Mouse (Mus musculus) neural tube, embryonic 12.5 days (tissue): ENCODE data around the gene P2rx1. TPM values are rescaled to one million over a fixed set of nuclear protein-coding genes. Genes with fewer than 3 reads are reported as not detected.

Experiments
- ATAC-seq: fragments of 200-750 bp; cut with Nextera tagmentation; 2 replicates; pipeline ENCODE4 v1.8.0; 2017; ENCODE audit warnings: low read depth, mild to moderate bottlenecking, moderate TSS enrichment, moderate library complexity; ENCODE audit not compliant: low FRiP score
- H3K27ac ChIP-seq: fragments of 300-500 bp; sonication (generic); 2 replicates; pipeline ENCODE4 v1.5.1; 2016
- H3K27me3 ChIP-seq: fragments of 300-500 bp; sonication (generic); replicated peaks from 2 replicates; pipeline ENCODE4 v1.6.1; 2016; ENCODE audit warnings: mild to moderate bottlenecking
- H3K36me3 ChIP-seq: fragments of 300-500 bp; sonication (generic); 2 replicates; pipeline ENCODE4 v1.6.1; 2016; ENCODE audit warnings: mild to moderate bottlenecking
- H3K4me1 ChIP-seq: fragments of 300-500 bp; sonication (generic); 2 replicates; pipeline ENCODE4 v1.6.1; 2016
- H3K4me2 ChIP-seq: fragments of 300-500 bp; sonication (generic); replicated peaks from 2 replicates; pipeline ENCODE4 v1.6.1; 2016; ENCODE audit warnings: mild to moderate bottlenecking
- H3K4me3 ChIP-seq: fragments of 300-500 bp; sonication (generic); 2 replicates; pipeline ENCODE4 v1.5.1; 2016
- H3K9ac ChIP-seq: fragments of 300-500 bp; sonication (generic); 2 replicates; pipeline ENCODE4 v1.6.1; 2016; ENCODE audit warnings: mild to moderate bottlenecking
- H3K9me3 ChIP-seq: fragments of 300-500 bp; sonication (generic); 2 replicates; pipeline ENCODE4 v1.6.1; 2016; ENCODE audit warnings: mild to moderate bottlenecking
- WGBS: fragments of 180-500 bp; shearing (Covaris S2); methylation state at CpG from one replicate; pipeline ENCODE4 v1.1.7; 2016; 5-methylcytosine and 5-hydroxymethylcytosine counted together
- polyA plus RNA-seq: library from polyadenylated mRNA; unstranded; fragments of >200 nt; fragmentation: Nextera tagmentation; extraction: Ambion mirVana; gene quantifications from 2 replicates; pipeline ENCODE4 v1.2.1, GENCODE M21; 2016

P2rx1 gene
- polyA plus RNA-seq, 1 experiment from 2014 or later: 1.4 TPM

DNA sequence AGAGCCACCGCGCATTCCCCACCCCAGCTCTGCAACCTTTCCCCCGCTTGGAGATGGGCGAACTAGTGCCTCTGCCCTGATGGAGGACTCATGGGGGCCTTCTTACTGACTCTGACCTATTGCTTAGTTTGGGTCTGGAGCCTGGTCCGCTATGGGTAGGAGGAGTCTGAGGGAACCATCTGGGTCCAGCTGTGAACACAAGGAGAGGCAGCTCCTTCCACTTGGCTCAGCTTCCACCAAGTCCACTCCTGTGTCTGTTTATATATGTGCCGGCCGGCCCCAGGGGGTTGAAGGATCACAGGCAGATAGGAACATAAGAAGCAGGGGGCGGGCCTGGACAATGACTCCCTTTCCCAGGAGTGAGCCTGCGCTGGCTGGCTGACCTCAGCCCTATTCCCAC, 6.9 kb upstream of the P2rx1 start:
- Histone ChIP-seq H3K4me2 (no peak overlapping the region), H3K36me3 (no peaks in the 10 kb centered on the region), H3K4me3 (no peak overlapping the region), H3K9ac (no peak overlapping the region), H3K27me3 (no peaks in the 10 kb centered on the region), H3K27ac (no peak overlapping the region), H3K9me3 (no peaks in the 10 kb centered on the region), H3K4me1 (no peaks in the 10 kb centered on the region)
- 66% methylated on average over 9 of the region's 9 CpGs for WGBS
- ATAC-seq: no peak

- no peaks in the 10 kb centered on the region for H3K36me3 ChIP-seq
- WGBS: 93% methylated on average over 6 of the region's 6 CpGs
- no peak overlapping the region for H3K9ac ChIP-seq
Observed at GRCm38 (mm10) chr11:72996346-72996745, 2.6 kb upstream of the P2rx1 start.

DNA sequence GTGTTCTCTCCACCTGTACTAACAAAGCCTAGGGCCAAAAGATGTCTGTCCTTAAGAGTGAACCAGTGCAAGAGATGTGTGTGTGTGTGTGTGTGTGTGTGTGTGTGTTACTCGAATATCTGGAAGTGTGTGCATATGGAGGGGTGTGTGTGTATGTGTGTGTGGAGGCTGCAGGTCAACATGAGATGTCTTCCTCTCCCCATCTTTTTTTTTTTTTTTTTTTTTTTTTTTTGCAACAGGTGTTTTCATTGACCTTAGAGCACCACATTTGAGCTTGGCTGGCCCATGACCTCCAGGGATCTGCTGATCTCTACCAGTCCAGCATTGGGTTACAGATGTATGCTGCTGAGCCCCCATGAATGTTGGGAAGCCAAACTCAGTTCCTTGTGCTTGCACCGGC, 2.1 kb upstream of the P2rx1 start:
- Histone ChIP-seq H3K9ac (no peak overlapping the region), H3K9me3 (no peaks in the 10 kb centered on the region), H3K27ac (no peak overlapping the region), H3K36me3 (no peaks in the 10 kb centered on the region), H3K27me3 (no peaks in the 10 kb centered on the region), H3K4me2 (no peak overlapping the region), H3K4me1 (no peaks in the 10 kb centered on the region), H3K4me3 (no peak overlapping the region)
- no peak for ATAC-seq
- 87% methylated on average over 2 of the region's 2 CpGs for whole genome bisulfite sequencing

More at GRCm38 (mm10) chr11:72996346-72996745, 2.6 kb upstream of the P2rx1 start:
- Histone ChIP-seq H3K27ac (no peak overlapping the region), H3K4me1 (no peaks in the 10 kb centered on the region), H3K27me3 (no peaks in the 10 kb centered on the region), H3K9me3 (no peaks in the 10 kb centered on the region), H3K4me2 (no peak overlapping the region), H3K4me3 (no peak overlapping the region)
- ATAC-seq: no peak

GRCm38 (mm10) chr11:72997529-72998326, 1.2 kb upstream of the P2rx1 start:
- H3K9ac ChIP-seq: no peak overlapping the region
- no peaks in the 10 kb centered on the region for H3K36me3 ChIP-seq
- 73% methylated on average over 13 of the region's 13 CpGs for WGBS
- H3K27ac ChIP-seq: no peak overlapping the region
- H3K4me3 ChIP-seq: no peak overlapping the region
- no peak overlapping the region for H3K4me2 ChIP-seq
- no peaks in the 10 kb centered on the region for H3K4me1 ChIP-seq
- H3K9me3 ChIP-seq: no peaks in the 10 kb centered on the region
- no peaks in the 10 kb centered on the region for H3K27me3 ChIP-seq
- no peak for ATAC-seq

- WGBS: 14% methylated on average over 6 of the region's 6 CpGs
- no peak for ATAC-seq
- Histone ChIP-seq H3K4me3 (no peak overlapping the region), H3K27ac (no peak overlapping the region), H3K9me3 (no peaks in the 10 kb centered on the region), H3K4me2 (no peak overlapping the region), H3K27me3 (no peaks in the 10 kb centered on the region), H3K4me1 (no peaks in the 10 kb centered on the region), H3K36me3 (no peaks in the 10 kb centered on the region), H3K9ac (no peak overlapping the region)
Observed at GRCm38 (mm10) chr11:73001029-73001428, 2.1 kb downstream of the P2rx1 start.

- WGBS: 5% methylated on average over 2 of the region's 2 CpGs
- Histone ChIP-seq H3K4me1 (no peaks in the 10 kb centered on the region), H3K4me2 (no peak overlapping the region), H3K9ac (no peak overlapping the region), H3K4me3 (no peak overlapping the region), H3K9me3 (no peaks in the 10 kb centered on the region), H3K36me3 (no peaks in the 10 kb centered on the region), H3K27ac (no peak overlapping the region), H3K27me3 (peaks cover 5% of the 10 kb centered on the region; the same call in 1 of the 2 replicates)
- peak; percentile 61; the same call in 1 of the 2 replicates for ATAC-seq
Observed at GRCm38 (mm10) chr11:73006377-73006776, 7.5 kb downstream of the P2rx1 start.

GRCm38 (mm10) chr11:73007113-73007512, 8.2 kb downstream of the P2rx1 start:
- Histone ChIP-seq H3K9ac (no peak overlapping the region), H3K36me3 (no peaks in the 10 kb centered on the region), H3K4me2 (no peak overlapping the region), H3K27ac (no peak overlapping the region), H3K4me1 (no peaks in the 10 kb centered on the region), H3K9me3 (no peaks in the 10 kb centered on the region), H3K4me3 (no peak overlapping the region), H3K27me3 (peaks cover 5% of the 10 kb centered on the region; the same call in 1 of the 2 replicates)
- 84% methylated on average over 3 of the region's 3 CpGs for WGBS
- ATAC-seq: no peak

DNA sequence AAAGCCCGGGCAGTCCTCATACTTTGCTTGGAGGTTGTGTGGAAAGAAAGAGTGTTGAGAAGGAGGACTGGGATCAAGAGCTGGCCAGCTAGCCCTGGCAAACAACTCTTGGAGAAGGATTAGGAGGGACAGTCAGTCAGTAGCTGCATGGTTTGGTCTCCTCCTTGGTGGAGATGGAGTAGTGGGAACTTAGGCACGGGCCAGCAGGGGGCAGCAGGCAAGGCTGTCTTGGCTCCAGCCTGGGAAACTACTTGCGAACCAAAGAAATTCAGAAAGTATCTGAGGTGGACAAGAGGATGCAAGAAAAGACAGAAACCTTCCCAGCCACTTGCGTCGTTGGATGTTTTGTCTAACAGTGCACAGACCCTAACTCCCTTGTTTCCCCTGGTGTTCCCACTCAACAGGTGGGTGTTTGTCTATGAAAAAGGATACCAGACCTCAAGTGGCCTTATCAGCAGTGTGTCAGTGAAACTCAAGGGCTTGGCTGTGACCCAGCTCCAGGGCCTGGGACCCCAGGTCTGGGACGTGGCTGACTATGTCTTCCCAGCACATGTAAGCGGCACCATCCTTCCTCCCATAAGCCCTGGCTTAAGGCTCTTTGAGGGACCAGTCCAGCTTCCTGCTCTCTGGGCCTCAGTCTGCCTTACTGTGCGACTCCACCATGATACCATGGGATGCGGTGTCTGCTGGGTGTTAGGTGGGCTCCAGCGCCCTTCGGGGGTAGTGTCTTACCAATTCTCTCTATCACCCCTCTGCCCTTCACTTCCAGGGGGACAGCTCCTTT, 9.0 kb downstream of the P2rx1 start:
- no peaks in the 10 kb centered on the region for H3K36me3 ChIP-seq
- no peak overlapping the region for H3K9ac ChIP-seq
- H3K9me3 ChIP-seq: no peaks in the 10 kb centered on the region
- no peak overlapping the region for H3K4me3 ChIP-seq
- H3K4me2 ChIP-seq: no peak overlapping the region
- WGBS: 67% methylated on average over 11 of the region's 11 CpGs
- H3K4me1 ChIP-seq: no peaks in the 10 kb centered on the region
- H3K27ac ChIP-seq: no peak overlapping the region
- peaks cover 5% of the 10 kb centered on the region; the same call in 1 of the 2 replicates for H3K27me3 ChIP-seq
- 0 out of 2 replicates have a peak, but pooled peaks have one; percentile 17 for ATAC-seq

- Histone ChIP-seq H3K27ac (no peak overlapping the region), H3K4me3 (no peak overlapping the region), H3K9ac (no peak overlapping the region), H3K4me2 (no peak overlapping the region), H3K27me3 (peaks cover 5% of the 10 kb centered on the region; the same call in 1 of the 2 replicates), H3K4me1 (no peaks in the 10 kb centered on the region), H3K36me3 (no peaks in the 10 kb centered on the region), H3K9me3 (no peaks in the 10 kb centered on the region)
- no peak for ATAC-seq
- 59% methylated on average over 2 of the region's 2 CpGs for whole genome bisulfite sequencing
Observed at GRCm38 (mm10) chr11:73008826-73009225, 9.9 kb downstream of the P2rx1 start.

- no peak overlapping the region for H3K27ac ChIP-seq
- no peaks in the 10 kb centered on the region for H3K36me3 ChIP-seq
- peaks cover 5% of the 10 kb centered on the region; the same call in 1 of the 2 replicates for H3K27me3 ChIP-seq
- no peak overlapping the region for H3K9ac ChIP-seq
- no peaks in the 10 kb centered on the region for H3K4me1 ChIP-seq
- WGBS: 56% methylated on average over 13 of the region's 13 CpGs
- H3K4me3 ChIP-seq: no peak overlapping the region
- H3K4me2 ChIP-seq: no peak overlapping the region
- no peaks in the 10 kb centered on the region for H3K9me3 ChIP-seq
- ATAC-seq: no peak
Observed at GRCm38 (mm10) chr11:73009531-73010274, 10.8 kb downstream of the P2rx1 start.

DNA sequence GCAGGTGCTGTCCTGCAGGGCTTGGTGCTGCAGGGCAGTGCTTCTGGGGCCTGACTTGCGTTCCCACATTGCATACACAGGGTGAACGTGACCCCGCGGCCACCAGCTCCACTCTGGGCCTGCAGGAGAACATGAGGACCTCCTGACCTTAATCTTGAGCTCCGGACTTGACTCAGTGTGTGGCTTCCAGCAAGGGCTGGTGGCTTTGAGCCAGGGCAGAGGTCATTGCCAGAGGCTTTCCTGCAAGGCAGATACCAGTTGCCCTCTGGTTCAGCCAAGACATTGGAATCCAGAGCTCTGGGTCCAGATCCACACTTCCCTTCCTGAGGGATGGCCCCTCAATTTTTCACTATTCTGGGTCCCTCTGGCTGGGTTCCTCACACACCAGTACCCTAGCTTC, 15.1 kb downstream of the P2rx1 start:
- Histone ChIP-seq H3K4me3 (no peak overlapping the region), H3K9me3 (no peaks in the 10 kb centered on the region), H3K27me3 (peaks cover 5% of the 10 kb centered on the region; the same call in 1 of the 2 replicates), H3K27ac (no peak overlapping the region), H3K4me1 (peaks cover 6% of the 10 kb centered on the region; the same call in 1 of the 2 replicates), H3K9ac (no peak overlapping the region), H3K36me3 (no peaks in the 10 kb centered on the region), H3K4me2 (no peak overlapping the region)
- 80% methylated on average over 5 of the region's 5 CpGs for WGBS
- ATAC-seq: no peak

GRCm38 (mm10) chr11:73014831-73015344, 16.0 kb downstream of the P2rx1 start:
- H3K36me3 ChIP-seq: no peaks in the 10 kb centered on the region
- no peaks in the 10 kb centered on the region for H3K9me3 ChIP-seq
- no peak for ATAC-seq
- H3K9ac ChIP-seq: no peak overlapping the region
- H3K27me3 ChIP-seq: peaks cover 8% of the 10 kb centered on the region; the same call in 1 of the 2 replicates
- H3K27ac ChIP-seq: no peak overlapping the region
- 80% methylated on average over 4 of the region's 4 CpGs for WGBS
- H3K4me2 ChIP-seq: no peak overlapping the region
- H3K4me3 ChIP-seq: no peak overlapping the region
- H3K4me1 ChIP-seq: peaks cover 15% of the 10 kb centered on the region
